ENCODE assay signal across 9 mouse cellular contexts in genomic region chr5:37337696-37338095, GRCm38 (mm10). TPM values are rescaled to one million over a fixed set of nuclear protein-coding genes. Genes with fewer than 3 reads are reported as not detected.
DNase-seq lines count a peak whose midpoint lies in the region; ATAC-seq lines count a peak whose summit lies in the region.
"Had no signal": no experiment of that assay in that cellular context is flagged by ENCODE, and none has a peak within 500 bp of the region (broad histone marks: within the 10 kb centered on the region; RNA-seq: fewer than 3 reads in every experiment).

No protein-coding gene starts in this region.

- peak overlapping the region; percentile 78 for H3K27ac ChIP-seq in kidney, embryonic 16.5 days (ENCODE audit: low read length)
- H3K27ac ChIP-seq in forebrain, embryonic 14.5 days (ENCODE audit: low read depth, low read length) = no peak overlapping the region
- H3K27ac ChIP-seq in limb, embryonic 13.5 days = peak overlapping the region; percentile 92
- no peak overlapping the region for H3K27ac ChIP-seq in neural tube, embryonic 14.5 days (ENCODE audit: low read depth, low read length)

- peak overlapping the region; percentile 64 for H3K4me3 ChIP-seq in kidney, embryonic 16.5 days (ENCODE audit: low read length)
- no peak overlapping the region for H3K4me3 ChIP-seq in forebrain, embryonic 14.5 days (ENCODE audit: low read depth, low read length)
- H3K4me3 ChIP-seq in limb, embryonic 13.5 days = peak overlapping the region; percentile 60
- H3K4me3 ChIP-seq in neural tube, embryonic 14.5 days (ENCODE audit: low read depth, low read length) = no peak overlapping the region; the same call in 1 of the 2 replicates

- H3K4me2 ChIP-seq in kidney, embryonic 16.5 days (replicated peaks; ENCODE audit: low read depth, low read length) = peak overlapping the region; percentile 72
- peak overlapping the region; percentile 78; the same call in 1 of the 2 replicates for H3K4me2 ChIP-seq in forebrain, embryonic 14.5 days (ENCODE audit: low read length)
- H3K4me2 ChIP-seq in limb, embryonic 13.5 days (replicated peaks) = peak overlapping the region; percentile 81
- peak overlapping the region; percentile 69; the same call in 1 of the 2 replicates for H3K4me2 ChIP-seq in neural tube, embryonic 14.5 days (ENCODE audit: low read depth, low read length)

- H3K9me3 ChIP-seq in kidney, embryonic 16.5 days (ENCODE audit: low read length) = no peaks in the 10 kb centered on the region
- no peaks in the 10 kb centered on the region for H3K9me3 ChIP-seq in forebrain, embryonic 14.5 days (replicated peaks; ENCODE audit: control insufficient read depth, low read length)
- H3K9me3 ChIP-seq in limb, embryonic 13.5 days = no peaks in the 10 kb centered on the region
- H3K9me3 ChIP-seq in neural tube, embryonic 14.5 days (ENCODE audit: control insufficient read depth, low read length) = no peaks in the 10 kb centered on the region

- peaks cover 42% of the 10 kb centered on the region for H3K4me1 ChIP-seq in kidney, embryonic 16.5 days (ENCODE audit: insufficient read depth, low read length)
- H3K4me1 ChIP-seq in forebrain, embryonic 14.5 days (ENCODE audit: control insufficient read depth, insufficient read depth, low read length) = peaks cover 7% of the 10 kb centered on the region; the same call in 1 of the 2 replicates
- H3K4me1 ChIP-seq in limb, embryonic 13.5 days = peaks cover 52% of the 10 kb centered on the region
- peaks cover 7% of the 10 kb centered on the region; the same call in 1 of the 2 replicates for H3K4me1 ChIP-seq in neural tube, embryonic 14.5 days (ENCODE audit: control insufficient read depth, insufficient read depth, low read length)
- H3K4me1 ChIP-seq: megakaryocyte, embryonic 14.5 days had no signal

- no peak for DNase-seq in kidney, postnatal 25 days
- DNase-seq in forebrain, embryonic 14.5 days (ENCODE audit: low spot score) = no peak
- no peak for DNase-seq in natural killer cell, adult 2 months (ENCODE audit: low spot score in 2 of 2)
- no peak for DNase-seq in adrenal gland, postnatal 14 days

- peak overlapping the region; percentile 80 for H3K9ac ChIP-seq in kidney, embryonic 16.5 days (replicated peaks; ENCODE audit: low read length)
- H3K9ac ChIP-seq in forebrain, embryonic 14.5 days (ENCODE audit: low read length) = no peak overlapping the region
- peak overlapping the region; percentile 90 for H3K9ac ChIP-seq in limb, embryonic 13.5 days
- H3K9ac ChIP-seq in neural tube, embryonic 14.5 days (replicated peaks; ENCODE audit: low read depth, low read length) = peak overlapping the region; percentile 49; the same call in 1 of the 2 replicates

- no peak; the same call in 1 of the 2 replicates for ATAC-seq in kidney, embryonic 16.5 days (ENCODE audit: low FRiP score, low TSS enrichment)
- no peak for ATAC-seq in forebrain, embryonic 14.5 days
- no peak for ATAC-seq in limb, embryonic 13.5 days (ENCODE audit: low FRiP score, low read depth)
- no peak for ATAC-seq in neural tube, embryonic 14.5 days (ENCODE audit: low read depth)
- ATAC-seq in cerebellum, adult (ENCODE audit: insufficient number of reproducible peaks, low FRiP score, low TSS enrichment) = no peak

- 72% methylated on average over 3 of the region's 3 CpGs for WGBS in kidney, embryonic 16.5 days
- 72% methylated on average over 3 of the region's 3 CpGs for WGBS in forebrain, embryonic 14.5 days
- 62% methylated on average over 3 of the region's 3 CpGs for WGBS in limb, embryonic 13.5 days
- 73% methylated on average over 3 of the region's 3 CpGs for WGBS in neural tube, embryonic 14.5 days

- peaks cover 4% of the 10 kb centered on the region; the same call in 1 of the 2 replicates for H3K36me3 ChIP-seq in kidney, embryonic 16.5 days (ENCODE audit: insufficient read depth, low read length)
- no peaks in the 10 kb centered on the region for H3K36me3 ChIP-seq in forebrain, embryonic 14.5 days (ENCODE audit: control insufficient read depth, insufficient read depth, low read length)
- peaks cover 24% of the 10 kb centered on the region for H3K36me3 ChIP-seq in limb, embryonic 13.5 days
- H3K36me3 ChIP-seq in neural tube, embryonic 14.5 days (ENCODE audit: control insufficient read depth, insufficient read depth, low read length) = no peaks in the 10 kb centered on the region

- H3K27me3 ChIP-seq in kidney, embryonic 16.5 days (ENCODE audit: insufficient read depth, low read length) = no peaks in the 10 kb centered on the region
- no peaks in the 10 kb centered on the region for H3K27me3 ChIP-seq in forebrain, embryonic 14.5 days (replicated peaks; ENCODE audit: control insufficient read depth, insufficient read depth, low read length)
- no peaks in the 10 kb centered on the region for H3K27me3 ChIP-seq in limb, embryonic 13.5 days
- H3K27me3 ChIP-seq in neural tube, embryonic 14.5 days (ENCODE audit: control insufficient read depth, insufficient read depth, low read length) = peaks cover 6% of the 10 kb centered on the region; the same call in 1 of the 2 replicates

RNA-seq across cellular contexts. Expression of gene Evc2, which starts 0.6 kb away (rescaled TPM):
- 25.6 and 25.7 TPM in 2 replicates for polyA plus RNA-seq in kidney, embryonic 16.5 days (2015; fragmentation: Nextera tagmentation; extraction: Ambion mirVana)
- polyA plus RNA-seq in forebrain, embryonic 14.5 days (2014; fragmentation: Nextera tagmentation; extraction: Ambion mirVana) = 4.0 and 4.5 TPM in 2 replicates
- 23.7 and 26.6 TPM in 2 replicates for polyA plus RNA-seq in limb, embryonic 13.5 days (2015; fragmentation: Nextera tagmentation; extraction: Ambion mirVana)
- polyA plus RNA-seq in neural tube, embryonic 14.5 days (2014; fragmentation: Nextera tagmentation; extraction: Ambion mirVana) = 3.7 and 4.0 TPM in 2 replicates
- total RNA-seq in adrenal gland, postnatal 14 days (2021) = 12.7 and 14.8 TPM in 2 replicates

RNA-seq across cellular contexts. Expression of gene Evc, which starts 1.0 kb away (rescaled TPM):
- 25.6 and 26.8 TPM in 2 replicates for polyA plus RNA-seq in kidney, embryonic 16.5 days (2015; fragmentation: Nextera tagmentation; extraction: Ambion mirVana)
- polyA plus RNA-seq in forebrain, embryonic 14.5 days (2014; fragmentation: Nextera tagmentation; extraction: Ambion mirVana) = 4.3 and 5.1 TPM in 2 replicates
- 32.6 and 33.2 TPM in 2 replicates for polyA plus RNA-seq in limb, embryonic 13.5 days (2015; fragmentation: Nextera tagmentation; extraction: Ambion mirVana)
- polyA plus RNA-seq in neural tube, embryonic 14.5 days (2014; fragmentation: Nextera tagmentation; extraction: Ambion mirVana) = 2.8 and 3.5 TPM in 2 replicates
- total RNA-seq in adrenal gland, postnatal 14 days (2021) = 9.2 and 11.3 TPM in 2 replicates

Comparison
In these comparisons a context has a peak if more than half of its experiments do, and no peak if none do; other contexts are left out.
1. H3K27ac ChIP-seq: peak in kidney, embryonic 16.5 days (single experiment) and limb, embryonic 13.5 days (single experiment); none in forebrain, embryonic 14.5 days (single experiment) and neural tube, embryonic 14.5 days (single experiment).
2. H3K4me3 ChIP-seq: peak in kidney, embryonic 16.5 days (single experiment) and limb, embryonic 13.5 days (single experiment); none in forebrain, embryonic 14.5 days (single experiment) and neural tube, embryonic 14.5 days (single experiment).
3. Peak in every context shown above with its lines, with median percentiles within 50 percentile points of each other: H3K4me2 ChIP-seq.